Mouse (Mus musculus) liver, postnatal 0 days (tissue): ENCODE measurements around the gene Them7.

Experiments used
- CTCF ChIP-seq: sonication (generic); IDR thresholded peaks from 2 replicates; pipeline ENCODE4 v1.5.1; 2016; ENCODE audit warnings: antibody characterized with exemption, low read depth
- EP300 ChIP-seq: IDR thresholded peaks from 2 replicates; pipeline ENCODE4 v1.6.1; 2016; ENCODE audit warnings: antibody characterized with exemption, low read depth, mild to moderate bottlenecking

- TF ChIP-seq CTCF (no peak), EP300 (no peak)
Measured at GRCm38 (mm10) chr2:105335661-105336060, 111.5 kb downstream of the Them7 start.
